Mouse (Mus musculus) left cerebral cortex, adult 18-20 months (tissue): Measurements from ENCODE around the gene S100g. TPM values are rescaled to one million over a fixed set of nuclear protein-coding genes. Genes with fewer than 3 reads are reported as not detected.

Experiments used
- DNase-seq, 2 experiments: peaks; one replicate each; pipeline ENCODE4 v3.0.0; 2021 to 2022; ENCODE audit warnings: low spot score in 2 of 2, mixed read lengths in 1 of 2
- long read RNA-seq, 2 experiments: library from polyadenylated mRNA; stranded (forward); transcript quantifications; one replicate each; pipeline ENCODE4 v2.0.0; 2021
- total RNA-seq, 2 experiments: library from RNA; stranded (reverse); gene quantifications; 2 replicates each; pipeline ENCODE4 v1.2.3; 2021

Gene S100g
- not detected for total RNA-seq
- long read RNA-seq, experiment 1, result 0 reads
- long read RNA-seq, experiment 2, result 0 reads

DNA sequence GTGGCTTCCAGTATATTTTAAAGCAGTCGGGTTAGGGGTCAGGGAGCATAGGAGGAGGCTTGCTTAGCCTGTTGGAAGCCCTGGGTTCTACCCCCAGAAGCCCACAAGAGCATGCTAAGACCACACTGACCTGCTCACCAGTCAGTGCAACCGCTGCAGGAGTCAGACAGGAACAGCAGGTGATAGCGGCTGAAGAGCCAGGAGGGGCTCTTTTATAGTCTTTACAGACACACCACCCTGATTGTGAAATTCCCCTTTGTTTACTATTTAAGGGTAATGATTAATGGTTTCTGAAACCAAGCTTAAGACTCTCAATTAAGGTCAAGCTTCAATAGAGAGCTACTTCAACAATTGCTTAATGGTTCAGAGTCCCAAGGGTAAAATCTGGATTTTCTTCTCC lies at the start of gene S100g:
S100g (minus strand) TSS at position 217 of the 400 bp plus-strand sequence.
- no peak for DNase-seq

DNA sequence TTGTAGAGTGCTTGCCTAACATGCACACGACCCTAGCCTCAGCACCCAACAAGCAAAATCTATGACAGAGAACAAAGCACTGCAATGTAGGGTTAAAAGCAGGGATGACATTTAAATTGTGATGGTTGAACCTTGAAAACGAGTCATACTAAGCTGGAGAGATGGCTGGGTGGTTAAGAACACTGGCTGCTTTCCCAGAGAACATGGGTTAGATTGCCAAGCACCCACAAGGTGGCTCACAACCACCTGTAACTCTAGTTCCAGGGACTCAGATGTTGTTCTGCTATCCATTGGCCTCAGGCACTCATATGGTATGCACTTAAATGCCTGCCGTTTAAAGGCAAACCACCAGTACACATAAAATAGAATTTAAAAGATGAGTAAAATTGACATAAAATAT lies 27.7 kb upstream of the S100g start:
- no peak for DNase-seq

DNA sequence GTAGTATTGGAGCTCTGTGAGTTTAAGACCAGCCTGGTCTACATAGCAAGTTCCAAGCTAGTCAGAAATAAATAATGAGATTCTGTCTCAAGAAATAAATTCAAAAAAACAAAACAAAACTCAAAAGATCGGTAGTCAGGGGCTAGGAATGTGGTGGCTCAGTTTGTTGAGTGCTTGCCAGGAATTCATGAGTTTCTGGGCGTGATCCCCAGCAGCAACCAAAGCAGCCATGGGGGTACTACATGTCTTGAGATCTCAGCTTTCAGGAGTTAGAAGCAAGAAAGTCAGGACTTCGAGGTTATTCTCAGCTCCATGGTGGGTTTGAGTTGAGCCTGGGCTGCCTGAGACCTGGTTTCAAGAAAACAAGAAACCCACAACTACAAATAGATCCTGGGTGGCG lies 27.0 kb upstream of the S100g start:
- DNase-seq, result no peak

DNA sequence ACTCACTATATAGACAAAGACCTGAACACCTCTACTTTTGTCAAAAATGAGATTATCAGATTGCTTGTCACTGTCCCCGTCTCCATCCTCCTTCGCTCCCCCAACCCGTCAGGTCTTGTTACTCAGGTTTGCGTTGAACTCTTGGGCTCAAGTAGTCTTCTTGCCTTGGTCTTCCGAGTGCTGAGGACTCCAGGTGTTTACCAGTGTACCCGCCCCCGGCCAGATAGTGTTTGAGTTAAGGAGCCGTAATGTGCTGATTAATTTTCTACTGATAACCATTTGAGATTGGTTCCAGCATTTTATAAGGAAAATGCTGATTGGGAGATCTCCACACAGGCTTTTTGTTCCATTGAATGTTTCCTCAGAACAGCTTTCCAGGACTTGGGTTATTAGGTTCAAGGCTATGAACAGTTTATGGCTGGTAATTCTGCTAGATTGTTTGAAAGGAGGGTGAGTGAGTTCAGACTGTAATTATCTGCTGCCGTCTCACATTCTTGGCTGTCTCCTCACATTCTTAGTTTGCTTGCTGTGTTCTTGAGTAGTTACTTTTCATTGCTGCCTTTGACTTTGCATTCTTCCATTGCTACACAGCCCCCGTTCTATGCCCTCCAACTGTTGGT lies 22.6 kb upstream of the S100g start:
- no peak for DNase-seq

DNA sequence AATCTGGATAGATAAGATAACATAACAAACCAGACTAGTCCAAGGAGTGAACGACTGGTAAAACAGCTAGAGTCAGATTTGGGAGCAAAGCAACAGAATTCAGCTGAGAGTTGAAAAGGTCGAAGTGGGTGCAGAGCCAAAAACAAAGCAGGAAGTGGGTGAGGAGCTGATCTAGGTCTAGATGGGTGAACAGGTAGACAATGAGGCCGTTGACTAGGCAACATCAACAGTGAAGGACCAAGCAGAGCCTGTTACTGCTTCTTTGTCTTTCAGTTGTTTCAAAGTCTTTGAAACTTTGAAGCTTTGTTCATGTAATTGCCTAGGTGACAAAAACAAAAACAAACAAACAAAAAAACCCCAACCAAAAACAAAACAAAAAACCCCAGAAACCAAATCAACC lies 11.8 kb upstream of the S100g start:
- no peak for DNase-seq

DNA sequence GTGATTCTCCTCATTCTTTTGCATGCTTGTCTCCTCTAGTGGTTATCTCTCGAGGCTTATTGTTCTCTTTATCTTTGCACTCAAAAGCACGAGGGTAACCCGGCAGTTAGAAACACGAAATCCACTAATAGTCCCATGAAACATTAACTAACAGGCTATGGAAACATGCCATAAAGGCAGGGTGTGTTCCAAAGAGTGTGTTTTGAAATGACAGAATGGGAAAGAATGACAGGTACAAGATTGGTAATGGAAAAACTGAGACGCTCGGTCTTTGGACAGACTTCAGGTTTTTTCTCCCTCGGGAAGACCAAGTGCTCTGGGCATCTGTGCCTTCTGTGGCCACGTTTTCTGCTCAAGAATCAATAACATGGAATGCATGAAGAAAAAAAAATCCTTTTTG lies 3.1 kb upstream of the S100g start:
- no peak for DNase-seq

DNA sequence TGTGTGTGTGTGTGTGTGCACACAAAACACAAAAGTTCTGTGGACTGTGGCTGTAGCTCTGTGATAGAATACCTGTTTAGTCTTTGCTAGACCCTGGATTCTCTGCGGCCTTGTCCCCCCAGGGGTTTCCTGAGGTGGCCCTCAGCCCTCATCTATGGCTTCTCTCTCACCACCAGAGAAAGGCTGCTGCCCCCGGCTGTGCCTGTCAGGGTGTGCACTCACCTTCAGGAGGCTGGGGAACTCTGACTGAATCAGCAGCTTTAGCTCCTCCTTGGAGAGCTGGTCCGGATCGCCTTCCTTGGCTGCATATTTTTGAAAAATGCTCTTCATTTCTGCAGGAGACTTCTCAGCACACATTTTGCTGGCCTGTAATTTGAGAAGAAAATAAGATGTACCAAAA lies 559 bp downstream of the S100g start:
- no peak for DNase-seq

DNA sequence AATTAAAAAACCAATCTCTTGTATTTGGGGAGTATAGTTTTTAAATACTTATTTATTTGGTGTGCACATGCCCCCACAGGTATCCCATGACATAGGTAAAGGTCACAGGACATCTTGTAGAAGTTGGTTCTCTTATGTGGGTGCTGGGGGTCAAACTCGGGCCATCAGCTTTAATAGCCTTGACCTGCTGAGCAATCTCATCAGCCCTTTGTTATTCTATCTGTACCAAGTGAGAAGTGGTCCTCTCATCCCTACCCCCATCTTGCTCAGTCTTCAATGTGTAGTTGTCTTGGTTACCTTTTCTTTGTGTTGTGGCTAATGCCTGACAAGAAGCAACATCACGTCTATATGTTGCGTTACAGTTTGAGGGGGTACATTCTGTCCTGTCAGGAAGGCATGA lies 6.5 kb downstream of the S100g start:
- DNase-seq, result no peak

DNA sequence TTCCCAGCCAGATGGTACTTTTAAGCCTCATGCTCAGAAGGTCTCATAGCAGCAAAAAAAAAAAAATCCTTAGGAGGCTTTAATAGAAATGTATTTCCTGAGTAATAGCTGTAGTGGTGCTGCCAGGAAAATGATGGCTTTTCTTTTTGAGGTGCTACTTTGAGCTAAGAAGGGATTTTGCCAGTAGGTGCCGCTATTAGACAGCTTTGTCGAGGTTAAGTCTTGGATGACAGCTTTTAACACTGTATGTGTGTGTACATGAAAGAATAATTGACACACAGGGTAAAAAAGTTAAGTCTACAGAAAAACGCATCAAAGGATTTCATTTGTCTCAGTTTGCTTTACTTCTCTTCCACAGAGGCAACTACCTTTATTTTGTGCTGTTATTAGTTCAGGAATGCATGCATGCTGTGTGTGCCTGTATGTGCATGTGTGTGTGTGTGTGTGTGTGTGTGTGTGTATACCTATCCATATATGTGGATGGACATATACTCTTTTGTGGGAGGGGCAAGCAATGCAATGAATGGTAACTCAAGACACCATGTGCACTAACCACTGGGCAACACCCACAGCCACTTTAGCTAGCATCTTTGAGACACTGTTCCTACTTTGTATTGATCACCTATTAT lies 14.5 kb downstream of the S100g start:
- peak; percentile 5 to 46 for DNase-seq

DNA sequence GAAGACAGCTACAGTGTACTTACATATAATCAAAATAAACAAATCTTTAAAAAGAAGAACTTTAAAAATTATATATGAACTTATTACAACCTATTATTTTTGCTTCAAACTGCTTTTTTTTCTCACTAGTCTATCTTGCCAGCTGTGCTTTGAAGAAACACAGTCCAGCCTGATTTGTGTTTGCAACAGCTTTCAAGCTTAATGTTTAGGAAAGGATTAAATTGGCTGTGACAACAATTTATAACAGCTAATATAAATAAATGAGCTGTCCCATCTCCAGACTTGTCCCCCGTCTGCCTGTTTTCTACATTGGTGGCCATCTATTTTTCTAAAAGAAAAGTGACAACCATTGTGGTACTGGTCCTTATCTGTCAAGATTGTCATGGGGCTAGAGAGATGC lies 22.4 kb downstream of the S100g start:
- DNase-seq, result no peak

DNA sequence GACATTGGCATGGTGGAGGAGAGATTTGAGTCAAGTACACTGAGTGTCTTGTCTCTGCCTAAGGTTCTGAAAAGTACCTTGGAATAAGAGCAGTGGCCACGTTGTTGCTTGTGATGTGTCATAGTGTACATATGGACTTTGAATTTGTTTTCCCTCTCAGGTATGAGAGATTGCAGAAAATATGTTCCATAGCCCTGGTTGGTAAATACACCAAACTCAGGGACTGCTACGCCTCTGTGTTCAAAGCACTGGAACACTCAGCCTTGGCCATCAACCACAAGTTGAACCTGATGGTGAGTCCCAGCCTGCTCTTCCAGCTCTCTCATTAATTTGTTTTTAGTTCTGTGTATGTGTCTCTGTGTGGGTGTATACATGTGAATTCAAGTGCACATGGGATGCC lies 32.9 kb downstream of the S100g start:
- DNase-seq, result no peak

DNA sequence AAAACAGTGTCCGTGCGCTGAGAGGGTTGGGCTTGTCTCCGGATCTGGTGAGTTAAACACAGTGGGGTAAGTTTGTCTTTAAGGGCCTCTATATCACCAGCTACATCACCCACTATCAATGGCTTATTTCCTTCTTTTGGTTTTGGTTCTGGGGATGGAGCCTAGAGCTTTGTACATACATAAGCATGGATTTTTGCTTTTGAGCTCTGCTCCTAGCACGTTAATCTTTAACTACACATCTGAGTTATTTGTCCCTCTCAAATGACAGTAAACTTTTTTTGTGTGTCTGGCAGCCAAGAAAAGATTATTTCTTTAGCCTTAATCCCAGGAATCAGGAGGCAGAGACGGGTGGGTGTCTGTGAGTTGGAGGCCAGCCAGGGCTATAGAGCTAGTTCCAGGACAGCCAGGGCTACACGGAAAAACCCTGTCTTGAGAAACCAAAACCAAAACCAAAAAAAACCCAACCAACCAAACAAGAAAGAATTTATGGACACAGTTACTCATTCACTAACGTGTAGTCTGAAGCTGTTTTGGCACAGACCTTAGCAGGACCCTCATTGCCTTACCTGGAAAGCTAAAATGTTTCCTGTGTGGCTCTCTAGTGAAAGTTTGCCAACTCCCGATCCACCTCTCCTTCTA lies 42.8 kb downstream of the S100g start:
- no peak for DNase-seq

DNA sequence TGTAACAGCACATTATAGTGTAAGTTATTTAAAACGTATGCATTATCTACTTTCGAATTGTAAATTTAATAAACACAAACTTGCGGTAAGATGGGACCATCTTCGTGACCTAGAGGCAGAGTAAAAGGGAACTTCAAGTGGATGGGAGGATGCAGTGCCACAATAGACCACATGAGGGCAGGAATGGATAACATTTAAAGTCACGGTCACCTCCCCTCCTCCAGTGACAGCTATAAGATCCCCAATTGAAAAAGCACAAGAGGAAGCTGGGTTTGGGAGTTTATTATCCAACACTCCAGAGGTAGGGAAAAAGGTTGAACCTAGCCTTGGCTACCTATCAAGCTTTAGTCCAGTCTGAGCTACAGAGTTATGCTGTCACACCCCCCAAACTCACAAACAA lies 48.7 kb downstream of the S100g start:
- peak; percentile 52 to 54 for DNase-seq

DNA sequence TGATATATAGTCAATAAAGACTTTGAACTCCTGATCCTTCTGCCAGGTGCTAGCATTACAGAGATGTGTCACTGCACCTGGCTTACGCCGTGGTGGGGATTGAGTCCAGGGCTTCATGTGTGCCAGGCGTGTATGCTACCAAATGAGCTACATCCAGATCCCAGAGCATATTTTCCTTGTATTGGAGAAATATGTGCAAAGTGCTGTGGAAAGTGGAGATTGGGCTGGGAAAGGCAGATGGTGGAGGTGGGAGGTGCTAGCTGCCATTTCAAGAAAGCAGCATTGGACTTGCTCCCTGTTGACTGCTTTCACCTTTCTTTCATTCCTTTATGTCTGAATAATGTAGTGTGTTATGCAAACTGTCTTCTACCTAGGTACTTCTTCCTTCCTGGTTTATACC lies 50.7 kb downstream of the S100g start:
- DNase-seq, result peak; percentile 10 to 12

Other genes with a start within 250 kb of the S100g start
- 100 to 1,000 TPM; 143 to 155 TPM for gene Rbbp7, start 204.2 kb downstream of the S100g start, total RNA-seq
- 10 to 100 TPM; 18.8 to 19.5 TPM for gene Txlng, start 135.1 kb downstream of the S100g start, total RNA-seq
- 10 to 100 TPM; 25.8 to 28.3 TPM for gene Syap1, start 76.2 kb downstream of the S100g start, total RNA-seq
- 10 to 100 TPM; 67.9 to 71.6 TPM for gene Ctps2, start 63.4 kb downstream of the S100g start, total RNA-seq